Mouse (Mus musculus): ENCODE measurements around the gene Parvb. TPM values are rescaled to one million over a fixed set of nuclear protein-coding genes. Genes with fewer than 3 reads are reported as not detected.
"Not testable (repeated sequence)": the region's sequence is repeated elsewhere in the genome, so short reads cannot be mapped to it uniquely, and the experiment has no call there.

Gene Parvb
- polyA plus RNA-seq, 1 experiment from 2014 or later: 5.1 TPM

DNA sequence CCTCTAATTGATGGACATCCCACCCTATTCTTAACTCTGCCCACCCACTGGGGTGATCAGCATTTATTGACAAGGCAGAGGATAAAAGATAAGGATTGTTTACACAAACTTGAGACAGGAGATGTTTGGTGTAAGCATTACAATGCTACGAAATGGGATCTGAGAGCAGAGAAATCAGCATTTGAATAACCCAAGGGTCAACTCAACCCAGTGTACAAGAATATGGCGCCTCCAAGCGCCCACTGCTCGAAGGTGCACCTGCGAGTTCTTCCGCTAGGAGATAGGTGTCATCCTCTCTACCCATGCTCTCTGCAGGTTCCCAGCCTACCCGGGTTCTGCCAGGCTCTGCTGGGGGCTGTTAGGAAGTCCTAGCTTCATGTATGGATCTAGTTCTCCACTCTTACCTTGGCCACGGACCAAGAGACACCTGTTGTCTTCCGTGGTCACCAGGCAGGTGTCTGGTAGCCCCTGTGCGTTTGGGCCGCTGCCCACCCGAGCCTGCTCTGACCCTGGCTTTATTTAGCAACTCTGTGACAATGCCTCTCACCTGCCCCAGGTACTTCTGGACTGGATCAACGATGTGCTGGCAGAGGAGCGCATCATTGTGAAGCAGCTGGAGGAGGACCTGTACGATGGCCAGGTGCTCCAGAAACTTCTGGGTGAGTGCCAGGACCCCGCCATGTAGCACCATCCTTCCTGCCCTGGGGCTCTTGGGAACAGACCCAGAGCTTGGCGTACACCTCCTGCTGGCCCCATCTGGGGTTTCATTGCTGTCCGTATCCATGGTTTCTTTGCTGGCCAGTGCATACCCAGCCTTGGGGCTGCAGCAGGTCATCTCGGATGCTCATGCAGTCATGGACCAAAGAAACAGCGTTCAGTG, 50.6 kb downstream of the Parvb start:
- no peaks in the 10 kb centered on the region for H3K27me3 ChIP-seq (replicated peaks; ENCODE audit: control insufficient read depth, insufficient read depth, low read length)
- H3K36me3 ChIP-seq (ENCODE audit: control insufficient read depth, insufficient read depth, low read length): no peaks in the 10 kb centered on the region
- H3K4me1 ChIP-seq (replicated peaks; ENCODE audit: control insufficient read depth, insufficient read depth, low read length): no peaks in the 10 kb centered on the region; the same call in 1 of the 2 replicates
- DNase-seq (ENCODE audit: low spot score) (no peak), ATAC-seq (replicated peaks; ENCODE audit: low FRiP score, low TSS enrichment, low read depth) (no peak)
- no peak overlapping the region for H3K9ac ChIP-seq (ENCODE audit: low read length)
- H3K4me2 ChIP-seq (ENCODE audit: low read length): no peak overlapping the region
- WGBS: 74% methylated on average over 20 of the region's 20 CpGs
- H3K9me3 ChIP-seq (ENCODE audit: control insufficient read depth, low read length): no peaks in the 10 kb centered on the region
- no peak overlapping the region for H3K4me3 ChIP-seq (ENCODE audit: low read depth, low read length)
- no peak overlapping the region for H3K27ac ChIP-seq (ENCODE audit: low read depth)

DNA sequence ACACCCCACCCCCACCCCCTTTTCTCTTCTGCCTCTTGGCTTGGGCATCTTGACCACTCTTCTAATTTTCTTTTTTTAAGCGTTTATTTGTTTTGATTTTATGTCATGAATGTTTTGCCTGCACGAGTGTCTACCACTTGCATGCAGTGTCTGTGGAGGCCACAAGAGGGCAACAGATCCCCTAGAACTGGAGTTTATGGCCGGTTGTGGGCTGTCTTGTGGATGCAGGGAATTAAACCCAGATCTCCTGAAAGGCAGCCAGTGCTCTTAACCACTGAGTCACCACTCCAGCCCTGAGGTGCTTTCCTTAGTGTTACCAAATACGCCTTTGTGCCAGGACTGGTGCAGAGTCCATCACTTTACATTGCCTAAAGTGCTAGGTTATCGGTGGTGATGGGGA, 52.2 kb downstream of the Parvb start:
- ATAC-seq (replicated peaks; ENCODE audit: low FRiP score, low TSS enrichment, low read depth) (no peak), DNase-seq (ENCODE audit: low spot score) (no peak)
- Histone ChIP-seq H3K4me1 (replicated peaks; ENCODE audit: control insufficient read depth, insufficient read depth, low read length) (no peaks in the 10 kb centered on the region), H3K4me3 (ENCODE audit: low read depth, low read length) (no peak overlapping the region), H3K9ac (ENCODE audit: low read length) (no peak overlapping the region), H3K27ac (ENCODE audit: low read depth) (no peak overlapping the region), H3K4me2 (ENCODE audit: low read length) (no peak overlapping the region), H3K27me3 (replicated peaks; ENCODE audit: control insufficient read depth, insufficient read depth, low read length) (no peaks in the 10 kb centered on the region), H3K36me3 (ENCODE audit: control insufficient read depth, insufficient read depth, low read length) (no peaks in the 10 kb centered on the region), H3K9me3 (ENCODE audit: control insufficient read depth, low read length) (no peaks in the 10 kb centered on the region)
- WGBS: 63% methylated on average over 5 of the region's 5 CpGs

DNA sequence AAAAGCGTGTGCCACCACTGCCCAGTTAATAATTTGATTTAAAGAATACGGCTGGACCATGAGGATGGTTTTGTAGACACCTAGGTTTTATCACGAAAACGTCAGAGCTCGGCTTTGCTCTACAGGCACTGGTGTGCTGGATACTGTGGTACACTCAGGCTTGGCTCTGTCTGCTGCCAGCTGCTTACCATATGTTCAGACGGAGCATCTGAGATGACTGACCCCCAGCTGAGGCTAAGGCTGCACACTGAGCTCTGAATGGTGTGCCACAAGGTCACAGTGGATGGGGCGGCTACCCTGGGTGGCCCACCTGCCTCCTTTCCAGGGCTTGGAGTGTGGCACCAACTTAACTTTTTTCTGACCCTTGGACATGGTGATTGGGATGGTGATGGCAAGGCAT, 53.6 kb downstream of the Parvb start:
- no peak overlapping the region for H3K27ac ChIP-seq (ENCODE audit: low read depth)
- no peak for DNase-seq (ENCODE audit: low spot score)
- H3K36me3 ChIP-seq (ENCODE audit: control insufficient read depth, insufficient read depth, low read length): no peaks in the 10 kb centered on the region
- H3K9me3 ChIP-seq (ENCODE audit: control insufficient read depth, low read length): no peaks in the 10 kb centered on the region
- no peak overlapping the region for H3K4me3 ChIP-seq (ENCODE audit: low read depth, low read length)
- no peaks in the 10 kb centered on the region for H3K27me3 ChIP-seq (replicated peaks; ENCODE audit: control insufficient read depth, insufficient read depth, low read length)
- H3K4me2 ChIP-seq (ENCODE audit: low read length): no peak overlapping the region
- H3K4me1 ChIP-seq (replicated peaks; ENCODE audit: control insufficient read depth, insufficient read depth, low read length): no peaks in the 10 kb centered on the region
- WGBS: 87% methylated on average over 7 of the region's 7 CpGs
- no peak overlapping the region for H3K9ac ChIP-seq (ENCODE audit: low read length)
- no peak for ATAC-seq (replicated peaks; ENCODE audit: low FRiP score, low TSS enrichment, low read depth)

DNA sequence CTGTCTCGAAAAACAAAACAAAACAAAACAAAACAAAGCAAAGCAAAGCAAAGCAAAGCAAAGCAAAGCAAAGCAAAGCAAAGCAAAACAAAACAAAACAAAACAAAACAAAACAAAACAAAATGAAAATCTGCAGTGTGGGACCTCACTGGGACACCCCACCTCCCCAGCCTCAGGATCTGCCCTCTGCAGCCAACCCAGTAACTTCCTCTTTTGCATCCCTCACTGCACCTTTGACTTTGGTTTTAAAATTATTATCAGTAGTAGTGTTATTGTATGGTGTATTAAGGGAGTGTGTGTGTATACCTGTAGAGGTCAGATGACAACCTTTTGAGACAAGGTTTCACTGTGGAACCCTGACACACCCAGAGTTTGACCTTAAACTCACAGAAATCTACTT, 57.1 kb downstream of the Parvb start:
- H3K36me3 ChIP-seq (ENCODE audit: control insufficient read depth, insufficient read depth, low read length); H3K9ac ChIP-seq (ENCODE audit: low read length); H3K4me3 ChIP-seq (ENCODE audit: low read depth, low read length); H3K27ac ChIP-seq (ENCODE audit: low read depth); H3K4me2 ChIP-seq (ENCODE audit: low read length); H3K27me3 ChIP-seq (replicated peaks; ENCODE audit: control insufficient read depth, insufficient read depth, low read length); DNase-seq (ENCODE audit: low spot score); H3K4me1 ChIP-seq (replicated peaks; ENCODE audit: control insufficient read depth, insufficient read depth, low read length); ATAC-seq (replicated peaks; ENCODE audit: low FRiP score, low TSS enrichment, low read depth); H3K9me3 ChIP-seq (ENCODE audit: control insufficient read depth, low read length): not testable (repeated sequence)
- 88% methylated on average over 1 of the region's 1 CpGs for WGBS

DNA sequence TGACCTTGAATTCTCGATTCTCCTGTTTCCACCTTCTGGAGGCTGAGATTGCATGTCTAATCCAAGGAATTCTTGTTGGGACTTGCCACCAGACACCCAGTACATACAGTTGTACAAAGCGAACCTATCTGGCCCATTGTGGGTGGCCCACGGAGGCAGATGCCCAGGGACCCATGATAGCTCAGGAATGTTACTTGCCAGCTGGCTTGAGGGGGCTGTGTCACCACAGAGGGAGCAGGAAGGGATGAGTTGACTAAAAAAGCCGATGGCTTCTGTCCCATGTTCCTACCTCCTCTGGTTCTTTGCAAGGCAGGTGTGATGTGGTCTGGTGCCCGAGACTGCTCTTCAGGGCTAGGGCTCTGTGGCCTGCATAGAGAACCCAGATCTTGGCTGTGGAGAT, 59.3 kb downstream of the Parvb start:
- H3K4me1 ChIP-seq (replicated peaks; ENCODE audit: control insufficient read depth, insufficient read depth, low read length): no peaks in the 10 kb centered on the region
- H3K36me3 ChIP-seq (ENCODE audit: control insufficient read depth, insufficient read depth, low read length): no peaks in the 10 kb centered on the region
- H3K4me2 ChIP-seq (ENCODE audit: low read length): no peak overlapping the region
- H3K9me3 ChIP-seq (ENCODE audit: control insufficient read depth, low read length): no peaks in the 10 kb centered on the region
- no peak overlapping the region for H3K27ac ChIP-seq (ENCODE audit: low read depth)
- WGBS: 90% methylated on average over 5 of the region's 5 CpGs
- no peak for ATAC-seq (replicated peaks; ENCODE audit: low FRiP score, low TSS enrichment, low read depth)
- no peak overlapping the region for H3K9ac ChIP-seq (ENCODE audit: low read length)
- H3K4me3 ChIP-seq (ENCODE audit: low read depth, low read length): no peak overlapping the region
- no peak for DNase-seq (ENCODE audit: low spot score)
- H3K27me3 ChIP-seq (replicated peaks; ENCODE audit: control insufficient read depth, insufficient read depth, low read length): no peaks in the 10 kb centered on the region

DNA sequence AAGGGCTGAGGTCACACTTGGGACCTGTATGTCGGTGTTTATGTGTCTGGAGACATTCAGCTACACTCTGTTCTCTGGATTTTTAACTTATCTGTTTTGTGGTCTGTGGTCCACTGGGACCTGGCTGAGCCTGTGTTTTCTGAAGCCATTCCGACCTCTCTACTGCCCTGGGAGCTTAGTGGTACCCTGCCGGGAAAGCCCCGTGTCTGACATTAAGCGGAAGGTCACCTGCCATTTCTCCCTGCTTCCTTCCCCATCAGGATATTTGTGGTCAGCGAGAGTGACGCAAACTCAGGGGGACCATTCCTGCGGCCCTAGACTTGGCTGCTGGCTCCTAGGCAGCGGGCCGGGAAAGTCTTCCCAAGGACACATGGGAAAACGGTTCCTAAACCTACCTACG, 61.7 kb downstream of the Parvb start:
- Histone ChIP-seq H3K9ac (ENCODE audit: low read length) (no peak overlapping the region), H3K27ac (ENCODE audit: low read depth) (no peak overlapping the region), H3K27me3 (replicated peaks; ENCODE audit: control insufficient read depth, insufficient read depth, low read length) (no peaks in the 10 kb centered on the region), H3K36me3 (ENCODE audit: control insufficient read depth, insufficient read depth, low read length) (no peaks in the 10 kb centered on the region), H3K4me1 (replicated peaks; ENCODE audit: control insufficient read depth, insufficient read depth, low read length) (0 out of 2 replicates have a peak, but pooled peaks cover 4% of the 10 kb centered on the region), H3K9me3 (ENCODE audit: control insufficient read depth, low read length) (no peaks in the 10 kb centered on the region), H3K4me2 (ENCODE audit: low read length) (no peak overlapping the region), H3K4me3 (ENCODE audit: low read depth, low read length) (no peak overlapping the region)
- ATAC-seq (replicated peaks; ENCODE audit: low FRiP score, low TSS enrichment, low read depth) (no peak), DNase-seq (ENCODE audit: low spot score) (no peak)
- WGBS: 84% methylated on average over 12 of the region's 12 CpGs

DNA sequence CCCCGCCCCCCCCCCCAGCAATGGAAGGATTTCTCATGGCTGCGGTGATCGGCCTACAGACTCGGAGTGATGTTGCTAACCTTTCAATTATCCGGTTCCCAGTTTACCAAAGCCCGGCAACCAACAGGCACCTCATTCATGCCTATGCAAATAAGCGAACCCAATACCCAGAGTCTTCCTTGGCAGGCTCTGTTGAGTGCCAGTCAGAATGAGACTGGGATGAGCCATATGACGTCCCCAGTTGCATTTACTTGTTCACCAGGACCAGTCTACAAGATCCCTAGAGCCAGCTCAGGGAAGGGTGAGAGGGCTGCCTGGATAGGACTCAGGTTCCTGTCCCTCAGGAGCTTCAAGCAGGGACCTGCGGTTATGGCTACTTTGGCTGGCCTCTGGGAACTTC, 62.5 kb downstream of the Parvb start:
- ATAC-seq (replicated peaks; ENCODE audit: low FRiP score, low TSS enrichment, low read depth) (no peak), DNase-seq (ENCODE audit: low spot score) (no peak)
- no peak overlapping the region for H3K27ac ChIP-seq (ENCODE audit: low read depth)
- no peak overlapping the region for H3K9ac ChIP-seq (ENCODE audit: low read length)
- no peaks in the 10 kb centered on the region for H3K36me3 ChIP-seq (ENCODE audit: control insufficient read depth, insufficient read depth, low read length)
- H3K4me2 ChIP-seq (ENCODE audit: low read length): no peak overlapping the region
- no peak overlapping the region for H3K4me3 ChIP-seq (ENCODE audit: low read depth, low read length)
- WGBS: 92% methylated on average over 8 of the region's 9 CpGs
- peaks cover 8% of the 10 kb centered on the region for H3K4me1 ChIP-seq (replicated peaks; ENCODE audit: control insufficient read depth, insufficient read depth, low read length)
- no peaks in the 10 kb centered on the region for H3K27me3 ChIP-seq (replicated peaks; ENCODE audit: control insufficient read depth, insufficient read depth, low read length)
- H3K9me3 ChIP-seq (ENCODE audit: control insufficient read depth, low read length): no peaks in the 10 kb centered on the region

DNA sequence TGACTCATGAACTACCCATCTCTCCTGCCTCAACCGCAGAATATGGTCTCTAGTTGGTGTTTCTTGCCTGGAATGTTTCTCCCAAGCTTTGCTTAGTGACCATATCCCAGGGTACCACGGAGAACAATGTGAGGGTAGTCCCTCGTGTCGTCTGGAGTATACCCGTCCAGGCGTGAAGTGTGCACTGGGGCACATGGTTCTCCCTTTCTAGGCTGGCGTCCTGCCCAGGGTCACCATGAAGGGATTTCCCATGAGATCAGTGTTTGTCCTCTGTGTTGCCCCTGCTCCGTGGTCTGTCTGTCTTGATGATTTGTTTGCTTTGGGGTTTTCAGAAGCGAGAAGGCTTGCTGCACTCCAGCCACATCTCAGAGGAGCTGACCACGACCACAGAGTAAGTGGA, 63.4 kb downstream of the Parvb start:
- no peak overlapping the region for H3K4me3 ChIP-seq (ENCODE audit: low read depth, low read length)
- H3K36me3 ChIP-seq (ENCODE audit: control insufficient read depth, insufficient read depth, low read length): no peaks in the 10 kb centered on the region
- no peaks in the 10 kb centered on the region for H3K9me3 ChIP-seq (ENCODE audit: control insufficient read depth, low read length)
- no peak overlapping the region for H3K4me2 ChIP-seq (ENCODE audit: low read length)
- no peak overlapping the region for H3K27ac ChIP-seq (ENCODE audit: low read depth)
- no peak overlapping the region for H3K9ac ChIP-seq (ENCODE audit: low read length)
- H3K27me3 ChIP-seq (replicated peaks; ENCODE audit: control insufficient read depth, insufficient read depth, low read length): no peaks in the 10 kb centered on the region
- 75% methylated on average over 10 of the region's 10 CpGs for WGBS
- ATAC-seq (replicated peaks; ENCODE audit: low FRiP score, low TSS enrichment, low read depth): no peak
- no peak for DNase-seq (ENCODE audit: low spot score)
- peaks cover 16% of the 10 kb centered on the region for H3K4me1 ChIP-seq (replicated peaks; ENCODE audit: control insufficient read depth, insufficient read depth, low read length)

DNA sequence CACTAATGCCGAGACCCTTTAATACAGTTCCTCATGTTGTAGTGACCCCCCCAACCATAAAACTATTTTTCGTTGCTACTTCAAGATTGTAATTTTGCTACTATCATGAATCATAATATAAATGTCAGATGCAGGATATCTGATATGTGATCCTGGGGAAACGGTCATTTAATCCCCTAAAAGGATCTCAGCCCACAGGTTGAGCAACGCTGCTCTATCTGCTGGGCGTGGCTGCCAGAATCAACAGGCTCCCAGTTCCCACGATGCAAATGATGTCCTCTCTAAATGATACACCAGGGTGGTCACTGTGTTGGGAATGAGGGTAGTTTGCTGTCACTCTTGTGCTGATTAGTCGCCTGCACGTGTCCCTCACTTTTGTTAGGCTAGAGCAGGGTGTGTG, 65.6 kb downstream of the Parvb start:
- H3K36me3 ChIP-seq (ENCODE audit: control insufficient read depth, insufficient read depth, low read length): no peaks in the 10 kb centered on the region
- no peak overlapping the region for H3K4me2 ChIP-seq (ENCODE audit: low read length)
- DNase-seq (ENCODE audit: low spot score) (no peak), ATAC-seq (replicated peaks; ENCODE audit: low FRiP score, low TSS enrichment, low read depth) (no peak)
- peaks cover 31% of the 10 kb centered on the region for H3K4me1 ChIP-seq (replicated peaks; ENCODE audit: control insufficient read depth, insufficient read depth, low read length)
- H3K27me3 ChIP-seq (replicated peaks; ENCODE audit: control insufficient read depth, insufficient read depth, low read length): no peaks in the 10 kb centered on the region
- no peak overlapping the region for H3K4me3 ChIP-seq (ENCODE audit: low read depth, low read length)
- no peaks in the 10 kb centered on the region for H3K9me3 ChIP-seq (ENCODE audit: control insufficient read depth, low read length)
- H3K9ac ChIP-seq (ENCODE audit: low read length): no peak overlapping the region
- no peak overlapping the region for H3K27ac ChIP-seq (ENCODE audit: low read depth)
- 45% methylated on average over 8 of the region's 8 CpGs for WGBS
